Mouse (Mus musculus): ENCODE data around the gene Spata33. TPM values are rescaled to one million over a fixed set of nuclear protein-coding genes. Genes with fewer than 3 reads are reported as not detected.
"Not testable (repeated sequence)": the region's sequence is repeated elsewhere in the genome, so short reads cannot be mapped to it uniquely, and the experiment has no call there.

Spata33 gene
- polyA plus RNA-seq, 1 experiment = 0.17 TPM

GRCm38 (mm10) chr8:123199864-123200263, 12.8 kb upstream of the Spata33 start:
- peaks cover 13% of the 10 kb centered on the region for H3K27me3 ChIP-seq (ENCODE audit: control insufficient read depth)

DNA sequence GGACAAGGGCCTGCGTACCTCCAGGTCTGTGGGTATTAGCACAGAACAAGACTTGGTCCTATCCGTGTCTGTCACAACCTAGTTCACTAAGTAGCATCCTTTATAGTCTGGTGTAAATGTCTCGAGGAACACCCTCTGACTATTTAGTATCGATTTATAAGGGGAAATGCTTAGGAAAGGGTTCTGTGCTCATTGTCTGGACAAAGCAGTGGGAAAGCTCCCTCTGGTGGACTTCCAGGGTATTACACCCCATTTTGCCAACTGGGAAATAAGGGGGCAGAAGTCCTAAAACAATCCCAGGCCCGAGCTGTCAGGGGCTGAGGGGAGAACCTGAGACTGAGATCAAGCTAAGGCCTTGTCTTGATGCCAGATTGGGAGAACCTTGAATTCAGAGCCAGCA, 10.3 kb upstream of the Spata33 start:
- no peak for TF ChIP-seq TAL1 (IDR thresholded peaks at IDR 0.05; ENCODE audit: low read length)
- no peak for TF ChIP-seq GATA1 (IDR thresholded peaks at IDR 0.05; ENCODE audit: low read length)
- Histone ChIP-seq H3K4me1 (ENCODE audit: control insufficient read depth) (peaks cover 9% of the 10 kb centered on the region), H3K36me3 (ENCODE audit: control insufficient read depth) (peaks cover 45% of the 10 kb centered on the region), H3K27me3 (ENCODE audit: control insufficient read depth) (peaks cover 13% of the 10 kb centered on the region), H3K4me3 (replicated peaks) (no peak overlapping the region), H3K9me3 (ENCODE audit: control insufficient read depth, low read length) (peaks cover 1% of the 10 kb centered on the region)

More at GRCm38 (mm10) chr8:123199864-123200263, 12.8 kb upstream of the Spata33 start:
- no peak overlapping the region for H3K4me3 ChIP-seq (replicated peaks)
- H3K9me3 ChIP-seq (ENCODE audit: control insufficient read depth, low read length) = peaks cover 8% of the 10 kb centered on the region
- peaks cover 22% of the 10 kb centered on the region for H3K4me1 ChIP-seq (ENCODE audit: control insufficient read depth)
- TF ChIP-seq TAL1 (IDR thresholded peaks at IDR 0.05; ENCODE audit: low read length) (no peak), GATA1 (IDR thresholded peaks at IDR 0.05; ENCODE audit: low read length) (no peak)
- peaks cover 22% of the 10 kb centered on the region for H3K36me3 ChIP-seq (ENCODE audit: control insufficient read depth)

- peaks cover 13% of the 10 kb centered on the region for H3K27me3 ChIP-seq (ENCODE audit: control insufficient read depth)
- no peak overlapping the region for H3K4me3 ChIP-seq (replicated peaks)
- TF ChIP-seq GATA1 (IDR thresholded peaks at IDR 0.05; ENCODE audit: low read length) (no peak), TAL1 (IDR thresholded peaks at IDR 0.05; ENCODE audit: low read length) (no peak)
- peaks cover 2% of the 10 kb centered on the region for H3K4me1 ChIP-seq (ENCODE audit: control insufficient read depth)
- peaks cover 57% of the 10 kb centered on the region for H3K36me3 ChIP-seq (ENCODE audit: control insufficient read depth)
- no peaks in the 10 kb centered on the region for H3K9me3 ChIP-seq (ENCODE audit: control insufficient read depth, low read length)
These were observed 9.1 kb upstream of the Spata33 start for GRCm38 (mm10) chr8:123203571-123203970.

DNA sequence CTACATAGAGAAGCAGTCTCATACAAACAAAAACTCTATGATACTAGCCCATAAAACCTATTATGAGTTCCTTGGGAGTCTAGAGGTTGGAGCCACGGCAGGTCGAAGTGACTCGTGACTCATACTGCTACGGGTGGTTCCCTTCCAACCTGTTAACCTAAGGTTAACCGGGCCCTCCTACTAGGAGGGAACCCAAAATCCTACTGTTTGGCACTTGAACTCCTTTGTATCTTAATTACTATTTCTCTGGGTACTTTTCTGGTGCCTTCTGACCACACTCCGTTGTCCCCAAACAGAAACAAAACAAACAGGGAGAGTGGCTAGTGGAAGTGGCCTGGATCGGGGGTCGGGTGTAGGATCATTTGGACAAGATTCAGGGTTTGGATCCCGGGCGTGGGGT, 756 bp upstream of the Spata33 start:
- Histone ChIP-seq H3K27me3 (ENCODE audit: control insufficient read depth) (peaks cover 17% of the 10 kb centered on the region), H3K36me3 (ENCODE audit: control insufficient read depth) (peaks cover 43% of the 10 kb centered on the region), H3K4me3 (replicated peaks) (peak overlapping the region; percentile 83), H3K9me3 (ENCODE audit: control insufficient read depth, low read length) (no peaks in the 10 kb centered on the region), H3K4me1 (ENCODE audit: control insufficient read depth) (peaks cover 31% of the 10 kb centered on the region)
- TF ChIP-seq GATA1 (IDR thresholded peaks at IDR 0.05; ENCODE audit: low read length) (no peak), TAL1 (IDR thresholded peaks at IDR 0.05; ENCODE audit: low read length) (no peak)

DNA sequence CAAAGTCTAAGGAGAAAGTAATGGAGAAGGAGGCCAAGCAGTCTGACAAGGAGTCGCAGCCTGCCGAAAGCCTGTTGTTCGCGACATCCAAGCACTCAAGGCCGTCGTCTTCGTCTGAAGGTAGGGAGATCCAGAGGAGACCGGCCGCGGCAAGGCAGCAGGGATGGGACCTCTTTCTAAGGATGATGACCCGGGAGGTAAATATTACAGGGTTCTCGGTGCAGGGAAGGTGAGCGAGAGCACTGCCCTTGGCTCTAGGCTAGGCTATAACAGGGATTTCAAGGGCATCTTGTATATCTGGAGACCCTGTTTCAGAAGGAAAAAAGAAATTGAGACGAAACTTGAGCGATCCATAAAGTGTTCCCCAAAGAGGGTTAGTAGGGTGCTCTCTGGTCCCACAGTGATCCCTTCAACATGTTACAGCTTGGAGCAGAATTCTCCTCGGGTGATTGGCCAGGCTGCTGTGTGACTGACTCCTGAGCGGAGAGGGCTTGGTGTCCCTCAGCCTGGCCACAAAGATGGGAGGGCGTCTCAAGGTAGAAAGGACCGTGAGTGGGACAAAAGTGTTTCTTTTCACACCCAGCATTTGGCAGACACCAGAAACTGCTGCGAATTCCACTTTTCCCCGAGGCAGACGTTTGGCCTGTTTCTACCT, 613 bp downstream of the Spata33 start:
- TF ChIP-seq TAL1 (IDR thresholded peaks at IDR 0.05; ENCODE audit: low read length) = no peak
- no peak for TF ChIP-seq GATA1 (IDR thresholded peaks at IDR 0.05; ENCODE audit: low read length)

GRCm38 (mm10) chr8:123215430-123215829, 2.8 kb downstream of the Spata33 start:
- peaks cover 7% of the 10 kb centered on the region for H3K36me3 ChIP-seq (ENCODE audit: control insufficient read depth)
- peaks cover 17% of the 10 kb centered on the region for H3K27me3 ChIP-seq (ENCODE audit: control insufficient read depth)
- peaks cover 31% of the 10 kb centered on the region for H3K4me1 ChIP-seq (ENCODE audit: control insufficient read depth)
- no peak overlapping the region for H3K4me3 ChIP-seq (replicated peaks)
- TF ChIP-seq TAL1 (IDR thresholded peaks at IDR 0.05; ENCODE audit: low read length) (no peak), GATA1 (IDR thresholded peaks at IDR 0.05; ENCODE audit: low read length) (no peak)
- H3K9me3 ChIP-seq (ENCODE audit: control insufficient read depth, low read length) = no peaks in the 10 kb centered on the region

More for the DNA sequence above, 613 bp downstream of the Spata33 start:
- peaks cover 29% of the 10 kb centered on the region for H3K36me3 ChIP-seq (ENCODE audit: control insufficient read depth)
- H3K27me3 ChIP-seq (ENCODE audit: control insufficient read depth) = peaks cover 17% of the 10 kb centered on the region
- peak overlapping the region; percentile 83 for H3K4me3 ChIP-seq (replicated peaks)
- H3K9me3 ChIP-seq (ENCODE audit: control insufficient read depth, low read length) = no peaks in the 10 kb centered on the region
- H3K4me1 ChIP-seq (ENCODE audit: control insufficient read depth) = peaks cover 31% of the 10 kb centered on the region

- no peaks in the 10 kb centered on the region for H3K9me3 ChIP-seq (ENCODE audit: control insufficient read depth, low read length)
- H3K4me3 ChIP-seq (replicated peaks) = no peak overlapping the region
- no peaks in the 10 kb centered on the region; the same call in none of the 2 replicates for H3K27me3 ChIP-seq (ENCODE audit: control insufficient read depth)
- H3K36me3 ChIP-seq (ENCODE audit: control insufficient read depth) = no peaks in the 10 kb centered on the region
- H3K4me1 ChIP-seq (ENCODE audit: control insufficient read depth) = peaks cover 21% of the 10 kb centered on the region
- no peak for TF ChIP-seq TAL1 (IDR thresholded peaks at IDR 0.05; ENCODE audit: low read length)
- no peak for TF ChIP-seq GATA1 (IDR thresholded peaks at IDR 0.05; ENCODE audit: low read length)
These were observed 8.3 kb downstream of the Spata33 start for GRCm38 (mm10) chr8:123220917-123221316.

DNA sequence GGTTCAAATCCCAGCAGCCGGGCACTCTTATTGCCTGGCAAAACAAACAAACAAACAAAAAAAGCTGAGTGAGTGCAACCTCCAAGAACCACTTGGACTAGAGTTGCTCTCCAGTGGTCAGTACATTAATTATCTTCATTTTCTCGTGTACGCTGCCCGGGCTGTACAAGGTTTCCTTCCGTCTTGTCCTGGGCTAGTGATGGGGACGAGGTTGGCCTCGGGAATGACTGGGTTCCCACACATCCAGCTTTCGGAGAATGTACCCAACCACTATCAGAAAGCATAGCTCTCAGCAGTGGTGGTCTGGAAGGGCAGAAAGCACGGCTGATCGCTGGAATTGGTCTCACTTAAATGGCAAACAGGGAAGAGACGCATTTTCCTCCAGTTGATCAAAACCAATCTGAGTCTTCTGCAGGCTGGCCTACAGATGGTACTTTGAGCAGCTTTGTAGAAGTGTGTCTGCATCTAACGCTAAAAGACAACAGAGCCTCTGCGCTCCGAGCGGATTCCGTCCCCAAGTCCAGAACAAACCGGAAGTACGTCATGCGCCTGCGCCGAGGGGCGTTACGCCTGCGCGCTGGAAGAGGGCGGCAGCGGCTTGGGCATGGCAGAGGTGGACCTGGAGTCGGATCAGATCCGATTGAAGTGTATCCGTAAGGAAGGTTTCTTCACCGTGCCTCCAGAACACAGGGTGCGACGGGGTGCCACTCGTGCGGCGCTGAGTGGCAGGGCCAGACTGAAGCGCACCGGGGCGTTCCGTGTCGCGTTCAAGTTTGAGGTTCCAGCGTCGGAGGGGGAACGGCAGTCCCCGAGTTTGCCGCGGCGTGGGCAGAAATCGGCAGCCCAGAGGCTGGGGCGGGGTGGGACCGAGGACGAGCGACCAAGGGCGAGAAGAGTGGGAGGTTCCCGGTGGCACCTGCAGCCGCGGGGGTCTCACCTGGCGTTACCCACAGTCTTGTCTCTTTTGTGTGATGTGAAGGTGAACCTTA, 11.9 kb downstream of the Spata33 start, which contains the start of gene Cdk10:
Gene Cdk10, plus strand, starts transcription at position 565 of the 989 bp plus-strand sequence.
- H3K9me3 ChIP-seq (ENCODE audit: control insufficient read depth, low read length) = no peaks in the 10 kb centered on the region
- peaks cover 24% of the 10 kb centered on the region for H3K4me1 ChIP-seq (ENCODE audit: control insufficient read depth)
- H3K27me3 ChIP-seq (ENCODE audit: control insufficient read depth) = no peaks in the 10 kb centered on the region; the same call in 1 of the 2 replicates
- TF ChIP-seq TAL1 (IDR thresholded peaks at IDR 0.05; ENCODE audit: low read length) (no peak), GATA1 (IDR thresholded peaks at IDR 0.05; ENCODE audit: low read length) (no peak)
- peak within 1 kb of the TSS; percentile 66 for H3K4me3 ChIP-seq (replicated peaks)
- H3K36me3 ChIP-seq (ENCODE audit: control insufficient read depth) = peaks cover 21% of the 10 kb centered on the region

GRCm38 (mm10) chr8:123228416-123228815, 15.8 kb downstream of the Spata33 start:
- Histone ChIP-seq H3K9me3 (ENCODE audit: control insufficient read depth, low read length) (no peaks in the 10 kb centered on the region), H3K4me1 (ENCODE audit: control insufficient read depth) (peaks cover 23% of the 10 kb centered on the region), H3K27me3 (ENCODE audit: control insufficient read depth) (peaks cover 3% of the 10 kb centered on the region), H3K36me3 (ENCODE audit: control insufficient read depth) (peaks cover 27% of the 10 kb centered on the region), H3K4me3 (replicated peaks) (no peak overlapping the region)
- no peak for TF ChIP-seq TAL1 (IDR thresholded peaks at IDR 0.05; ENCODE audit: low read length)
- no peak for TF ChIP-seq GATA1 (IDR thresholded peaks at IDR 0.05; ENCODE audit: low read length)

- Histone ChIP-seq H3K36me3 (ENCODE audit: control insufficient read depth) (peaks cover 27% of the 10 kb centered on the region), H3K4me1 (ENCODE audit: control insufficient read depth) (peaks cover 15% of the 10 kb centered on the region), H3K27me3 (ENCODE audit: control insufficient read depth) (peaks cover 22% of the 10 kb centered on the region)
- H3K4me3 ChIP-seq (replicated peaks); H3K9me3 ChIP-seq (ENCODE audit: control insufficient read depth, low read length): not testable (repeated sequence)
These were observed 17.7 kb downstream of the Spata33 start for GRCm38 (mm10) chr8:123230326-123230725.

Measured in erythroblast, embryonic 14.5 days (primary cell).